Mouse (Mus musculus): ENCODE measurements around the gene Gm2174.

Gene Gm2174

DNA sequence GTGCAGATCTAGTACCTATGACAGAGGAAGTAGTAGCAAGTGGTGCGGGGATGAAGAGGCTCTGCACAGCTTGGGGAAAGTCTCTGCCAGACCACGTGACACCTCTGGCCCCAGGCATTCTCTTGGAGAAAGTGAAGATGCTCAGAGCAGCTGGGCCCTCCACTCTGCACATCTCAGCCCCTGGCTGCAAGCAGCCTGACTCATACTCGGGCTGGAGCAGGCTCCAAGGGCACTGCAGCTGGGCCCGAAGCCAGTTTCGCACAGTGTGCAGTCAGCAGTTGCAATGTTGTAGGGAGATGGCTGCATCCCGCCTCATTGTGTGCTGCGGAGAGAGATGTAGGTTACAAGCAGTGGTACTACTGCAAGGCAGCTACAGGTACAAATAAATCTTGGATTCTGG, 49.5 kb downstream of the Gm2174 start:
- DNase-seq (ENCODE audit: low spot score): peak; percentile 36

Data from testis, postnatal 10 days (tissue).